Mouse (Mus musculus): ENCODE results near the gene Aacs. TPM values are rescaled to one million over a fixed set of nuclear protein-coding genes. Genes with fewer than 3 reads are reported as not detected.

Gene Aacs
- polyA plus RNA-seq, 1 experiment, result 55.1 TPM

DNA sequence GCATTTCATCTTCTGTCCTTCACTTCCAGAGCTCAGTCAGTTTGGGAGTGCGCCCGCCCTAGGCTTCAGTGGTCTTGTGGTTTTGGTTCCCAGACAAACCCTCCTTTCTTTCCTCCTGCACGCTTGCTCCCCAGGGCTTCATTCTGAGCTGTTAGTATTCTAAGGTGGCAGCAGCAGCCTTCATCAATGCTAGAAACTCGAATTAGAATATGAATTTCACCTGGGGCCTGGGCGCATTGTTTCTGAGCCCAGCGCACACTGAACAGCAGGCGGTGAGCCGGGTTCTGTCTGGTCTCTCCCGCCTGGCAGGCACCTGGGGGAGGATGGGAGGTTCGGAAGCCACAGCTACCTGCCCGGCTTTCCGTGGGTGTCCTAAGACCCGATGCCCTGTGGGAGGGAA lies 70.7 kb downstream of the Aacs start:
- no peaks in the 10 kb centered on the region for H3K4me1 ChIP-seq
- peaks cover 23% of the 10 kb centered on the region for H3K27me3 ChIP-seq (replicated peaks)
- peaks cover 18% of the 10 kb centered on the region for H3K9me3 ChIP-seq
- no peaks in the 10 kb centered on the region for H3K36me3 ChIP-seq (replicated peaks; ENCODE audit: low read length)
- H3K4me3 ChIP-seq (replicated peaks), result no peak overlapping the region
- TF ChIP-seq GATA1 (IDR thresholded peaks at IDR 0.05; ENCODE audit: borderline replicate concordance, low read length) (no peak), FLI1 (IDR thresholded peaks at IDR 0.05; ENCODE audit: low read length) (no peak)

DNA sequence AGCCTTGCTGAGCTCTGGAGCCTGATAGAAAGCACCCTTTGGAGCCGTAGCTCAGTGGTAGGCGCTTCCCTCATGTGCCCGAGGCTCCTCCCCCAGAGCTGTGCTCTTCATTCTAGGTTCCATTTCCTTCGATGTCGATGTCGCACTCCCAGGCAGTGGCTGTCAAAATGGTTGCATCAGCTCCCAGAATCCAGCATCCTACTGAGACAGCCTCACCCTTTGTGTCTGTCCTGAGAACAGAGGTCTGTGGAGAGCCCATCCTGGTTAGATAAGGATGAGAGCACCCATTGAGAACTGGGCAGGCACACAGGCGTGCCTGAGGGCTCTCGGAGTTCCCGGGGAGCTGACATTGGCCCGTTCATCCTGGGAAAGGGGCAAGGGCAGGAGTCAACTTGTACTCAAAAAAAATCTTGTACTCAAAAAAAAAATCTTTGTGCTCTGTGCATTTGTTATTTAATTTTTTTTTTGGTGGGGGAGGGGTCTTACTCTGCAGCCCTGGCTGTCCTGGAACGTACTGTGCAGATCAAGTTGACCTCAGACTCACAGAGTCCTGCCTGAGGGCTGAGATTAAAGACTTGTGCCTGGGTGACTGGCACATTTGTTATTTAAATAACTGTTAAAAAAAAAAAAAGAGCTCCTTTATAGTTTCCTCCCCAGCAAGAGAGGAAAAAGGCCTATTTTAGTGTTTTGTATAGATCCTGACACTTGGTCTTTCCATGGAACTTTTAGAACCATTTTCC lies 74.3 kb downstream of the Aacs start:
- peaks cover 22% of the 10 kb centered on the region for H3K27me3 ChIP-seq (replicated peaks)
- TF ChIP-seq GATA1 (IDR thresholded peaks at IDR 0.05; ENCODE audit: borderline replicate concordance, low read length) (no peak), FLI1 (IDR thresholded peaks at IDR 0.05; ENCODE audit: low read length) (no peak)

DNA sequence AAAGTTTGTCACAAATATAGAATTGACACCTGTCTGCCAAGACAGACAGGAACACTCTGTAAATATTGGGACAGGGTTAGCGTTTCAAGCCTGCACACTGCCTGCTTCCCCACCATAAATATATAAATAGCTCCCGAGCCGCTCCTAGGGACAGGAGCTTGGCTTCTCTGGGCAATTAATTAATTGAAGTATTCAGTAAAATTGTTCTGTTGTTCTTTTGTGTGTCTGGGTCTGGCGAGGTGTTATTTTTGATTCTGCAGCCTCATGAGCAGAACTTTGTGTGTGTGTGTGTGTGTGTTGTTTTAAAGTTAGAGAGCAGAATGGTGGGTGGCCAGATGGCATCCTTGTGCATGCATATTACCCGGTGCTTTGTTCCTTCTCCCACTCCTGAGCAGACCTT lies 80.1 kb downstream of the Aacs start:
- Histone ChIP-seq H3K9me3 (peaks cover 7% of the 10 kb centered on the region), H3K4me1 (no peaks in the 10 kb centered on the region), H3K4me3 (replicated peaks) (no peak overlapping the region), H3K27me3 (replicated peaks) (peaks cover 2% of the 10 kb centered on the region), H3K36me3 (replicated peaks; ENCODE audit: low read length) (no peaks in the 10 kb centered on the region)
- TF ChIP-seq GATA1 (IDR thresholded peaks at IDR 0.05; ENCODE audit: borderline replicate concordance, low read length) (no peak), FLI1 (IDR thresholded peaks at IDR 0.05; ENCODE audit: low read length) (no peak)

More for the DNA sequence above, 74.3 kb downstream of the Aacs start:
- no peaks in the 10 kb centered on the region for H3K36me3 ChIP-seq (replicated peaks; ENCODE audit: low read length)
- peaks cover 9% of the 10 kb centered on the region for H3K9me3 ChIP-seq
- no peak overlapping the region for H3K4me3 ChIP-seq (replicated peaks)
- H3K4me1 ChIP-seq, result no peaks in the 10 kb centered on the region

DNA sequence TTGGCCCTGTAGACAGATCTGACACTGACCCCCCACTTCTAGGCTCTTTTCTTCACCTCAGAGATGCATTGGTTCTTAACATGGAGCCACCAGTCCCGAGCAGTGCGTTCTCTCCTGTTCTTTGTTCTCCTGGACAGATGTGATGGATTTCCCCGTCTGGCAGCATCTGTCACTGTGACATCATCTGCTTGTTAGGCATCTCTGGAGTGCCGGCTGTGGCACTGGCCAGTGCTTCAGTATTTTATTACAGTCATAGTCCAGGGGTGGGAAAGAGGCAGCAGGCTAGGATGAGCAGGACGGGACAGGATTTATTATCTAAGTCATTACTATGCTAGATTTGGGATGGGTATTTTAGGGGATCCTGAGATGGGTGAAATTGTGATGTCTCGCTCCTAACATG lies 87.9 kb downstream of the Aacs start:
- no peaks in the 10 kb centered on the region for H3K4me1 ChIP-seq
- no peaks in the 10 kb centered on the region for H3K27me3 ChIP-seq (replicated peaks)
- peaks cover 32% of the 10 kb centered on the region for H3K9me3 ChIP-seq
- TF ChIP-seq GATA1 (IDR thresholded peaks at IDR 0.05; ENCODE audit: borderline replicate concordance, low read length), result no peak
- no peak for TF ChIP-seq FLI1 (IDR thresholded peaks at IDR 0.05; ENCODE audit: low read length)
- H3K36me3 ChIP-seq (replicated peaks; ENCODE audit: low read length), result no peaks in the 10 kb centered on the region
- H3K4me3 ChIP-seq (replicated peaks), result no peak overlapping the region

DNA sequence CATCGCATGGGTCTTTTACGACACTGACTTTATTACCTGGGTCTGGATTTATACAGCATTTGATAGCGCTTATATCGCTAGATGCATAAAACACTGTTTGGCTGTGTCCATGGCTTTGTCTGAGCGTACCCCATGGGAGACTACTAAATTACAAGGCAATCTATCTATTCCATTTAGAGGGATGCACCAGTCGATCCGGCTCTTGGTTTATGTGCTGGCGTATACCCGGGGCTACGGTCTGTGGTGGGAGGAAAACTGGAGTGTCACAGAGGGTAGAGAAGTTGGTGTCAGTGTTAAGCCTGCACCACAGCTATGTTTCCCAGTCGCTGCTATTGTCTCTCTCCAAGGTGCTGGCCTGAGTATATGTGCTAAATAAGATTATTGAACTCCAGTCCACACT lies 90.1 kb downstream of the Aacs start:
- no peaks in the 10 kb centered on the region for H3K36me3 ChIP-seq (replicated peaks; ENCODE audit: low read length)
- no peaks in the 10 kb centered on the region for H3K27me3 ChIP-seq (replicated peaks)
- H3K4me1 ChIP-seq, result no peaks in the 10 kb centered on the region
- TF ChIP-seq GATA1 (IDR thresholded peaks at IDR 0.05; ENCODE audit: borderline replicate concordance, low read length), result no peak
- TF ChIP-seq FLI1 (IDR thresholded peaks at IDR 0.05; ENCODE audit: low read length), result no peak
- H3K4me3 ChIP-seq (replicated peaks), result no peak overlapping the region
- H3K9me3 ChIP-seq, result peaks cover 25% of the 10 kb centered on the region

Other genes with a start within 250 kb of the Aacs start
- 138 and 186 TPM in 2 replicates for gene Scarb1, start 134.7 kb upstream of the Aacs start, polyA plus RNA-seq (2012; ENCODE audit: insufficient read depth, low replicate concordance)
- gene Gm10382, start 86.5 kb upstream of the Aacs start, polyA plus RNA-seq (2012; ENCODE audit: insufficient read depth, low replicate concordance), result 0.53 and 1.9 TPM in 2 replicates
- 71.3 and 127 TPM in 2 replicates for gene Ubc, start 85.6 kb upstream of the Aacs start, polyA plus RNA-seq (2012; ENCODE audit: insufficient read depth, low replicate concordance)
- 14.4 and 23.5 TPM in 2 replicates for gene Dhx37, start 41.7 kb upstream of the Aacs start, polyA plus RNA-seq (2012; ENCODE audit: insufficient read depth, low replicate concordance)
- gene Bri3bp, start 34.2 kb upstream of the Aacs start, polyA plus RNA-seq (2012; ENCODE audit: insufficient read depth, low replicate concordance), result 36.3 and 36.5 TPM in 2 replicates
- gene Tmem132b, start 56.0 kb downstream of the Aacs start, polyA plus RNA-seq (2012; ENCODE audit: insufficient read depth, low replicate concordance), result not detected in 2 replicates